Mouse (Mus musculus): Measurements from ENCODE around the gene Odf2l. TPM values are rescaled to one million over a fixed set of nuclear protein-coding genes. Genes with fewer than 3 reads are reported as not detected.

The Odf2l gene
- polyA plus RNA-seq (2012; rRNA removed) = 1.5 and 2.3 TPM in 2 replicates

- DNase-seq (ENCODE audit: low read depth, low spot score) = peak; percentile 79
- under 1% methylated on average over 57 of the region's 57 CpGs for WGBS
Measured at GRCm38 (mm10) chr3:145118254-145119001, at the start of gene Odf2l. TSS of gene Odf2l (plus strand) at chr3:145118588.

GRCm38 (mm10) chr3:145068964-145069363 is 49.4 kb upstream of the Odf2l start:
- 81% methylated on average over 4 of the region's 4 CpGs for WGBS
- DNase-seq (ENCODE audit: low read depth, low spot score) = no peak

GRCm38 (mm10) chr3:145072339-145072738 is 46.0 kb upstream of the Odf2l start:
- DNase-seq (ENCODE audit: low read depth, low spot score) = no peak
- 43% methylated on average over 3 of the region's 3 CpGs for WGBS

- 65% methylated on average over 6 of the region's 6 CpGs for WGBS
- DNase-seq (ENCODE audit: low read depth, low spot score) = no peak
Measured at GRCm38 (mm10) chr3:145078405-145078804, 40.0 kb upstream of the Odf2l start.

- WGBS = 75% methylated on average over 8 of the region's 8 CpGs
- no peak for DNase-seq (ENCODE audit: low read depth, low spot score)
Measured at GRCm38 (mm10) chr3:145080904-145081303, 37.5 kb upstream of the Odf2l start.

GRCm38 (mm10) chr3:145083081-145083480 is 35.3 kb upstream of the Odf2l start:
- peak; percentile 63 for DNase-seq (ENCODE audit: low read depth, low spot score)
- 20% methylated on average over 1 of the region's 1 CpGs for WGBS

- DNase-seq (ENCODE audit: low read depth, low spot score) = no peak
- WGBS = 96% methylated on average over 14 of the region's 14 CpGs
Measured at GRCm38 (mm10) chr3:145086180-145086579, 32.2 kb upstream of the Odf2l start.

GRCm38 (mm10) chr3:145087857-145088598 is 30.4 kb upstream of the Odf2l start:
- no peak for DNase-seq (ENCODE audit: low read depth, low spot score)

GRCm38 (mm10) chr3:145099291-145099690 is 19.1 kb upstream of the Odf2l start, which contains the start of gene Clca2:
TSS of gene Clca2 (minus strand) at chr3:145099443.
- no peak for DNase-seq (ENCODE audit: low read depth, low spot score)
- WGBS = 67% methylated on average over 6 of the region's 6 CpGs

More at GRCm38 (mm10) chr3:145087857-145088598, 30.4 kb upstream of the Odf2l start:
- 23% methylated on average over 8 of the region's 8 CpGs for WGBS

- WGBS = 33% methylated on average over 9 of the region's 9 CpGs
Measured at GRCm38 (mm10) chr3:145101891-145102555, 16.4 kb upstream of the Odf2l start.

GRCm38 (mm10) chr3:145103321-145103720 is 15.1 kb upstream of the Odf2l start:
- no peak for DNase-seq (ENCODE audit: low read depth, low spot score)
- WGBS = 71% methylated on average over 2 of the region's 2 CpGs

More at GRCm38 (mm10) chr3:145101891-145102555, 16.4 kb upstream of the Odf2l start:
- peak; percentile 91 for DNase-seq (ENCODE audit: low read depth, low spot score)

- no peak for DNase-seq (ENCODE audit: low read depth, low spot score)
- WGBS = 76% methylated on average over 5 of the region's 5 CpGs
Measured at GRCm38 (mm10) chr3:145103770-145104169, 14.6 kb upstream of the Odf2l start.

- WGBS = 31% methylated on average over 5 of the region's 5 CpGs
- no peak for DNase-seq (ENCODE audit: low read depth, low spot score)
Measured at GRCm38 (mm10) chr3:145105076-145105772, 13.2 kb upstream of the Odf2l start.

- DNase-seq (ENCODE audit: low read depth, low spot score) = no peak
- 42% methylated on average over 5 of the region's 5 CpGs for WGBS
Measured at GRCm38 (mm10) chr3:145105773-145106504, 12.4 kb upstream of the Odf2l start.

- no peak for DNase-seq (ENCODE audit: low read depth, low spot score)
- 96% methylated on average over 2 of the region's 2 CpGs for WGBS
Measured at GRCm38 (mm10) chr3:145115169-145115568, 3.2 kb upstream of the Odf2l start.

GRCm38 (mm10) chr3:145117637-145118036 is 751 bp upstream of the Odf2l start:
- DNase-seq (ENCODE audit: low read depth, low spot score) = no peak
- WGBS = 74% methylated on average over 10 of the region's 10 CpGs

GRCm38 (mm10) chr3:145119002-145119358 is 592 bp downstream of the Odf2l start:
- no peak for DNase-seq (ENCODE audit: low read depth, low spot score)
- WGBS = 2% methylated on average over 14 of the region's 14 CpGs

- no peak for DNase-seq (ENCODE audit: low read depth, low spot score)
- 59% methylated on average over 7 of the region's 7 CpGs for WGBS
Measured at GRCm38 (mm10) chr3:145119425-145119824, 1.0 kb downstream of the Odf2l start.

- DNase-seq (ENCODE audit: low read depth, low spot score) = no peak
- WGBS = 67% methylated on average over 2 of the region's 2 CpGs
Measured at GRCm38 (mm10) chr3:145126618-145127017, 8.2 kb downstream of the Odf2l start.

Data from large intestine, adult 2 months (tissue).